Mouse (Mus musculus): ENCODE measurements around the gene Otp. TPM values are rescaled to one million over a fixed set of nuclear protein-coding genes. Genes with fewer than 3 reads are reported as not detected.

The Otp gene
- total and polyA plus RNA-seq, 3 experiments: not detected

- Histone ChIP-seq H3K9me3 (replicated peaks; ENCODE audit: low read length) (no peaks in the 10 kb centered on the region), H3K9ac (ENCODE audit: insufficient read depth, low read depth) (no peak overlapping the region), H3K4me1 (ENCODE audit: control insufficient read depth in 1 of 2, insufficient read depth in 2 of 2) (peaks cover 0 to 16% of the 10 kb centered on the region in 2 experiments; a peak in 2 of 4 replicates), H3K27me3 (replicated peaks) (no peaks in the 10 kb centered on the region), H3K4me2 (ENCODE audit: insufficient read depth, low read depth, poor library complexity, severe bottlenecking) (no peak overlapping the region), H3K4me3 (replicated peaks in 1 of 3; ENCODE audit: low read depth in 2 of 3, low read length in 2 of 3, poor library complexity in 1 of 3) (no peak overlapping the region), H3K36me3 (replicated peaks in 1 of 2; ENCODE audit: control insufficient read depth in 1 of 2, insufficient read depth in 1 of 2, low read length in 1 of 2) (no peaks in the 10 kb centered on the region), H3K27ac (ENCODE audit: insufficient read depth, low read depth) (no peak overlapping the region), H3K79me2 (replicated peaks; ENCODE audit: control insufficient read depth, extremely low read depth, insufficient read depth, poor library complexity, severe bottlenecking) (no peaks in the 10 kb centered on the region)
- dilution Hi-C loops (cut with MboI; ENCODE audit: extremely low pct_ligation_motif_present, extremely low pct_unique_long_range_greater_than_20kb, low sequenced_read_pairs) (no loop called here), in situ Hi-C loops (cut with MboI; ENCODE audit: low pct_ligation_motif_present, low pct_unique_long_range_greater_than_20kb, low sequenced_read_pairs) (no loop called here)
- TF ChIP-seq JUN (IDR thresholded peaks at IDR 0.05; ENCODE audit: insufficient read depth, low read depth, low read length) (no peak), GABPA (IDR thresholded peaks at IDR 0.05; ENCODE audit: insufficient replicate concordance, low read depth, low read length) (no peak), TBP (conservative IDR thresholded peaks at IDR 0.05; ENCODE audit: low read depth, low read length) (no peak), RCOR1 (conservative IDR thresholded peaks at IDR 0.05; ENCODE audit: low read depth, low read length) (no peak), POLR2AphosphoS2 (IDR thresholded peaks at IDR 0.05; ENCODE audit: low read depth, low read length) (no peak), IRF4 (IDR thresholded peaks at IDR 0.05; ENCODE audit: low read depth, low read length) (no peak), UBTF (IDR thresholded peaks at IDR 0.05; ENCODE audit: low read depth, low read length) (no peak), MYC (IDR thresholded peaks at IDR 0.05; ENCODE audit: low read depth, low read length) (no peak), ZNF384 (IDR thresholded peaks at IDR 0.05; ENCODE audit: low read depth, low read length) (no peak), MEF2A (IDR thresholded peaks at IDR 0.05; ENCODE audit: borderline replicate concordance, low read depth, low read length) (no peak), EP300 (IDR thresholded peaks at IDR 0.05; ENCODE audit: low read length) (no peak), ZMIZ1 (IDR thresholded peaks at IDR 0.05; ENCODE audit: low read depth, low read length) (no peak), MAX (IDR thresholded peaks at IDR 0.05; ENCODE audit: low read length) (no peak), NRF1 (IDR thresholded peaks at IDR 0.05; ENCODE audit: low read depth, low read length) (no peak), TCF12 (IDR thresholded peaks at IDR 0.05; ENCODE audit: low read depth, low read length) (no peak), USF2 (conservative IDR thresholded peaks at IDR 0.05; ENCODE audit: low read depth, low read length) (no peak), BHLHE40 (IDR thresholded peaks at IDR 0.05; ENCODE audit: low read depth, low read length) (no peak), RAD21 (IDR thresholded peaks at IDR 0.05; ENCODE audit: low read depth, low read length) (no peak)
- no peak for DNase-seq (ENCODE audit: extremely low read depth)
Observed at GRCm38 (mm10) chr13:94867772-94868171, 7.6 kb upstream of the Otp start.

GRCm38 (mm10) chr13:94868478-94868950 is 6.9 kb upstream of the Otp start:
- Histone ChIP-seq H3K4me3 (replicated peaks in 1 of 3; ENCODE audit: low read depth in 2 of 3, low read length in 2 of 3, poor library complexity in 1 of 3) (no peak overlapping the region), H3K9ac (ENCODE audit: insufficient read depth, low read depth) (no peak overlapping the region), H3K4me1 (ENCODE audit: control insufficient read depth in 1 of 2, insufficient read depth in 2 of 2) (peaks cover 0 to 11% of the 10 kb centered on the region in 2 experiments; a peak in 2 of 4 replicates), H3K27me3 (replicated peaks) (no peaks in the 10 kb centered on the region), H3K4me2 (ENCODE audit: insufficient read depth, low read depth, poor library complexity, severe bottlenecking) (no peak overlapping the region), H3K36me3 (replicated peaks in 1 of 2; ENCODE audit: control insufficient read depth in 1 of 2, insufficient read depth in 1 of 2, low read length in 1 of 2) (no peaks in the 10 kb centered on the region), H3K79me2 (replicated peaks; ENCODE audit: control insufficient read depth, extremely low read depth, insufficient read depth, poor library complexity, severe bottlenecking) (no peaks in the 10 kb centered on the region), H3K9me3 (replicated peaks; ENCODE audit: low read length) (peaks cover 4% of the 10 kb centered on the region), H3K27ac (ENCODE audit: insufficient read depth, low read depth) (no peak overlapping the region)
- no peak for DNase-seq (ENCODE audit: extremely low read depth)
- no peak for TF ChIP-seq KAT2A (IDR thresholded peaks at IDR 0.05; ENCODE audit: insufficient replicate concordance, low read length)
- TF ChIP-seq POLR2A (IDR thresholded peaks at IDR 0.05; ENCODE audit: low read depth, low read length): no peak
- no peak for TF ChIP-seq ETS1 (conservative IDR thresholded peaks at IDR 0.05; ENCODE audit: low read depth, low read length)
- peak in 1 of 2 experiments; percentile 16; a peak in 2 of 4 replicates for TF ChIP-seq CTCF (conservative IDR thresholded peaks at IDR 0.05 in 1 of 2, IDR thresholded peaks at IDR 0.05 in 1 of 2; ENCODE audit: low read depth in 2 of 2, low read length in 2 of 2)
- TF ChIP-seq JUN (IDR thresholded peaks at IDR 0.05; ENCODE audit: insufficient read depth, low read depth, low read length): no peak
- in situ Hi-C loops (cut with MboI; ENCODE audit: low pct_ligation_motif_present, low pct_unique_long_range_greater_than_20kb, low sequenced_read_pairs) (no loop called here), dilution Hi-C loops (cut with MboI; ENCODE audit: extremely low pct_ligation_motif_present, extremely low pct_unique_long_range_greater_than_20kb, low sequenced_read_pairs) (no loop called here)

All from CH12.LX (cell line).